Comparison of ENCODE assay signal across 13 mouse cellular contexts in genomic region chr13:108187994-108188393, GRCm38 (mm10).
"Had no signal": no experiment of that assay in that cellular context is flagged by ENCODE, and none has a peak within 500 bp of the region (broad histone marks: within the 10 kb centered on the region; RNA-seq: fewer than 3 reads in every experiment).

No protein-coding gene starts in this region.

- H3K9ac ChIP-seq: limb, embryonic 12.5 days; liver, embryonic 13.5 days; liver, postnatal 0 days; lung, embryonic 15.5 days; midbrain, embryonic 15.5 days; neural tube, embryonic 12.5 days had no signal

- H3K9me3 ChIP-seq: limb, embryonic 12.5 days; liver, embryonic 13.5 days; lung, embryonic 15.5 days; midbrain, embryonic 10.5 days; midbrain, embryonic 15.5 days; neural tube, embryonic 12.5 days had no signal

- DNase-seq: liver; liver, embryonic 13.5 days; liver, postnatal 0 days; lung, postnatal 14 days; thymus, adult 18-20 months; thymus, postnatal 14 days had no signal

- H3K27ac ChIP-seq: layer of hippocampus, adult 2 months; limb, embryonic 12.5 days; liver, embryonic 13.5 days; lung, embryonic 15.5 days; macrophage; midbrain, embryonic 10.5 days; midbrain, embryonic 15.5 days; neural tube, embryonic 12.5 days had no signal

- H3K4me1 ChIP-seq: limb, embryonic 12.5 days; liver, embryonic 13.5 days; lung, embryonic 15.5 days; midbrain, embryonic 10.5 days; midbrain, embryonic 15.5 days; neural tube, embryonic 12.5 days had no signal

- H3K4me2 ChIP-seq: limb, embryonic 12.5 days; liver, embryonic 13.5 days; lung, embryonic 15.5 days; midbrain, embryonic 15.5 days; neural tube, embryonic 12.5 days had no signal

- H3K4me3 ChIP-seq: layer of hippocampus, adult 2 months; limb, embryonic 12.5 days; liver, embryonic 13.5 days; lung, embryonic 15.5 days; midbrain, embryonic 10.5 days; midbrain, embryonic 15.5 days; neural tube, embryonic 12.5 days had no signal

- ATAC-seq: liver, postnatal 0 days; midbrain, embryonic 15.5 days had no signal

- H3K27me3 ChIP-seq: limb, embryonic 12.5 days; liver, embryonic 13.5 days; lung, embryonic 15.5 days; midbrain, embryonic 15.5 days; neural tube, embryonic 12.5 days had no signal
